Mouse (Mus musculus): ENCODE results near the gene Nid1.

DNA sequence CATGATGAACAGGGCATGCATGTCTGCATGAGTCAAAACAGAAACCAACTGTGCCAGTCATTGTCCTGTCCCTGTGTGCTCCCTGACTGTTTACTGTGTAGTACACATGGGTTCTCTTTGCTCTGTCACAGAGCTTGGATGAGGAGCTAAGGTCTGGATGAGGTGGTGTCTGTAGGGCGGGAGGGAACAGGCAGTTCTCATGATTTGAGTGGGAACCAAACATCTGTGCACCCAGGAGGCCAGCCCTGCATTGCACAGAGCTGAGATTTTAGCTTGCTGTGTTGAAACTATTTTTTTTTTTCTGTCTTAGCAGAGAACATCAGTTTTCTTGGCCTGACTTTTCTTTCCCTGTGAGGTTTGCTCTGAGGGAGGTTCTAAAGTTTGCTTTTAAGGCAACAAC, 50.5 kb downstream of the Nid1 start:
- TF ChIP-seq POLR2A (IDR thresholded peaks at IDR 0.05; ENCODE audit: low read depth, low read length) (no peak), CTCF (IDR thresholded peaks at IDR 0.05; ENCODE audit: extremely low read depth, insufficient read depth, insufficient read length, insufficient replicate concordance) (no peak)

Measured in spleen, adult 2 months (tissue).